In genomic region chr16:23103038-23103745, GRCm38 (mm10) we compare ENCODE assay signal across 8 mouse cellular contexts. TPM values are rescaled to one million over a fixed set of nuclear protein-coding genes. Genes with fewer than 3 reads are reported as not detected.
DNase-seq lines count a peak whose midpoint lies in the region; ATAC-seq and TF ChIP-seq lines count a peak whose summit lies in the region.

No protein-coding gene starts in this region.

- H3K36me3 ChIP-seq in heart, embryonic 11.5 days (ENCODE audit: control insufficient read depth, insufficient read depth, low read length), result no peaks in the 10 kb centered on the region
- no peaks in the 10 kb centered on the region for H3K36me3 ChIP-seq in embryonic facial prominence, embryonic 15.5 days
- no peaks in the 10 kb centered on the region for H3K36me3 ChIP-seq in intestine, embryonic 16.5 days (ENCODE audit: control insufficient read depth, insufficient read depth, low read length)
- no peaks in the 10 kb centered on the region for H3K36me3 ChIP-seq in midbrain, embryonic 14.5 days (ENCODE audit: control insufficient read depth, insufficient read depth, low read length)

- H3K4me2 ChIP-seq in heart, embryonic 11.5 days, result peak overlapping the region; percentile 74
- H3K4me2 ChIP-seq in embryonic facial prominence, embryonic 15.5 days (replicated peaks), result peak overlapping the region; percentile 48
- peak overlapping the region; percentile 59 for H3K4me2 ChIP-seq in intestine, embryonic 16.5 days (ENCODE audit: low read depth, low read length)
- peak overlapping the region; percentile 37 for H3K4me2 ChIP-seq in midbrain, embryonic 14.5 days (ENCODE audit: low read length)

- H3K4me3 ChIP-seq in heart, embryonic 11.5 days (ENCODE audit: low read depth, low read length), result peak overlapping the region; percentile 54
- peak overlapping the region; percentile 25 for H3K4me3 ChIP-seq in embryonic facial prominence, embryonic 15.5 days (replicated peaks)
- H3K4me3 ChIP-seq in intestine, embryonic 16.5 days (ENCODE audit: low read length), result peak overlapping the region; percentile 38
- no peak overlapping the region for H3K4me3 ChIP-seq in midbrain, embryonic 14.5 days (replicated peaks; ENCODE audit: low read depth, low read length)
- no peak overlapping the region for H3K4me3 ChIP-seq in left cerebral cortex, adult 2 months

- H3K9me3 ChIP-seq in heart, embryonic 11.5 days (replicated peaks; ENCODE audit: control insufficient read depth, low read length), result no peaks in the 10 kb centered on the region
- no peaks in the 10 kb centered on the region for H3K9me3 ChIP-seq in embryonic facial prominence, embryonic 15.5 days (replicated peaks)
- no peaks in the 10 kb centered on the region for H3K9me3 ChIP-seq in intestine, embryonic 16.5 days (ENCODE audit: control insufficient read depth, low read length)
- no peaks in the 10 kb centered on the region for H3K9me3 ChIP-seq in midbrain, embryonic 14.5 days (ENCODE audit: control insufficient read depth, low read length)

- intact Hi-C loops in heart, postnatal 25 days (cut with DNase I), result no loop called here
- intact Hi-C loops in left cerebral cortex, adult 2 months (cut with DNase I), result no loop called here

- H3K27ac ChIP-seq in heart, embryonic 11.5 days (ENCODE audit: low read depth, low read length), result 0 out of 2 replicates have a peak overlapping the region, but pooled peaks have one; percentile 46
- no peak overlapping the region for H3K27ac ChIP-seq in embryonic facial prominence, embryonic 15.5 days (replicated peaks)
- H3K27ac ChIP-seq in intestine, embryonic 16.5 days (ENCODE audit: low read length), result peak overlapping the region; percentile 49
- H3K27ac ChIP-seq in midbrain, embryonic 14.5 days (replicated peaks; ENCODE audit: low read depth, low read length), result no peak overlapping the region
- no peak overlapping the region for H3K27ac ChIP-seq in left cerebral cortex, adult 2 months

- no peaks in the 10 kb centered on the region for H3K27me3 ChIP-seq in heart, embryonic 11.5 days (ENCODE audit: control insufficient read depth, insufficient read depth, low read length)
- H3K27me3 ChIP-seq in embryonic facial prominence, embryonic 15.5 days, result no peaks in the 10 kb centered on the region
- H3K27me3 ChIP-seq in intestine, embryonic 16.5 days (replicated peaks; ENCODE audit: control insufficient read depth, insufficient read depth, low read length), result no peaks in the 10 kb centered on the region
- no peaks in the 10 kb centered on the region for H3K27me3 ChIP-seq in midbrain, embryonic 14.5 days (ENCODE audit: control insufficient read depth, insufficient read depth, low read length)

- H3K9ac ChIP-seq in heart, embryonic 11.5 days (ENCODE audit: low read depth, low read length), result peak overlapping the region; percentile 75
- no peak overlapping the region for H3K9ac ChIP-seq in embryonic facial prominence, embryonic 15.5 days
- peak overlapping the region; percentile 62 for H3K9ac ChIP-seq in intestine, embryonic 16.5 days (ENCODE audit: low read depth, low read length)
- H3K9ac ChIP-seq in midbrain, embryonic 14.5 days (replicated peaks; ENCODE audit: low read length), result no peak overlapping the region

- ATAC-seq in heart, embryonic 11.5 days (replicated peaks; ENCODE audit: insufficient number of reproducible peaks, low FRiP score, low TSS enrichment), result no peak
- no peak for ATAC-seq in embryonic facial prominence, embryonic 15.5 days (ENCODE audit: insufficient number of reproducible peaks, low FRiP score, low TSS enrichment, low read depth)
- ATAC-seq in intestine, embryonic 16.5 days, result no peak
- ATAC-seq in midbrain, embryonic 14.5 days (ENCODE audit: low FRiP score, low TSS enrichment), result no peak

- 30% methylated on average over 17 of the region's 17 CpGs for WGBS in heart, embryonic 11.5 days (ENCODE audit: insufficient replicate concordance)
- WGBS in embryonic facial prominence, embryonic 15.5 days, result 37% methylated on average over 17 of the region's 17 CpGs
- WGBS in intestine, embryonic 16.5 days, result 36% methylated on average over 17 of the region's 17 CpGs
- 45% methylated on average over 17 of the region's 17 CpGs for WGBS in midbrain, embryonic 14.5 days

- no peak for DNase-seq in heart, postnatal 25 days (ENCODE audit: low spot score)
- no peak for DNase-seq in midbrain, embryonic 14.5 days
- no peak for DNase-seq in left cerebral cortex, adult 2 months (ENCODE audit: extremely low spot score in 1 of 2, low spot score in 2 of 2)
- DNase-seq in embryo, embryonic 11 days, result no peak
- no peak for DNase-seq in left cerebral cortex, adult 8-10 months (ENCODE audit: low spot score in 2 of 2)

- TF ChIP-seq CTCF in left cerebral cortex, adult 2 months (IDR thresholded peaks at IDR 0.05), result no peak

- peaks cover 14% of the 10 kb centered on the region for H3K4me1 ChIP-seq in heart, embryonic 11.5 days (ENCODE audit: control insufficient read depth, insufficient read depth, low read length)
- peaks cover 8% of the 10 kb centered on the region; the same call in 1 of the 2 replicates for H3K4me1 ChIP-seq in embryonic facial prominence, embryonic 15.5 days
- peaks cover 21% of the 10 kb centered on the region; the same call in 1 of the 2 replicates for H3K4me1 ChIP-seq in intestine, embryonic 16.5 days (ENCODE audit: control insufficient read depth, insufficient read depth, low read length)
- H3K4me1 ChIP-seq in midbrain, embryonic 14.5 days (ENCODE audit: control insufficient read depth, insufficient read depth, low read length), result peaks cover 5% of the 10 kb centered on the region; the same call in 1 of the 2 replicates

RNA-seq across cellular contexts. Expression of gene Eif4a2, which starts 4.1 kb away (rescaled TPM):
- polyA plus RNA-seq in heart, embryonic 11.5 days (2014; fragmentation: Nextera tagmentation; extraction: Ambion mirVana), result 205 and 223 TPM in 2 replicates
- total RNA-seq in heart, postnatal 25 days (2021), result 100 to 1,000 TPM; 300 to 346 TPM
- polyA plus RNA-seq in embryonic facial prominence, embryonic 15.5 days (2015; fragmentation: Nextera tagmentation; extraction: Ambion mirVana), result 231 and 236 TPM in 2 replicates
- 193 TPM in 2 replicates for polyA plus RNA-seq in intestine, embryonic 16.5 days (2015; fragmentation: Nextera tagmentation; extraction: Ambion mirVana)
- polyA plus RNA-seq in midbrain, embryonic 14.5 days (2014; fragmentation: Nextera tagmentation; extraction: Ambion mirVana), result 337 and 373 TPM in 2 replicates
- total RNA-seq in left cerebral cortex, adult 2 months (2021), result 100 to 1,000 TPM; 838 to 905 TPM
- total RNA-seq in left cerebral cortex, adult 8-10 months (2022), result 100 to 1,000 TPM; 839 to 960 (median 920) TPM

RNA-seq across cellular contexts. Expression of gene Rfc4, which starts 24.3 kb away (rescaled TPM):
- 106 and 117 TPM in 2 replicates for polyA plus RNA-seq in heart, embryonic 11.5 days (2014; fragmentation: Nextera tagmentation; extraction: Ambion mirVana)
- 1 to 10 TPM; 6.6 to 6.8 TPM for total RNA-seq in heart, postnatal 25 days (2021)
- polyA plus RNA-seq in embryonic facial prominence, embryonic 15.5 days (2015; fragmentation: Nextera tagmentation; extraction: Ambion mirVana), result 83.0 and 86.0 TPM in 2 replicates
- 88.3 and 107 TPM in 2 replicates for polyA plus RNA-seq in intestine, embryonic 16.5 days (2015; fragmentation: Nextera tagmentation; extraction: Ambion mirVana)
- polyA plus RNA-seq in midbrain, embryonic 14.5 days (2014; fragmentation: Nextera tagmentation; extraction: Ambion mirVana), result 41.9 and 57.1 TPM in 2 replicates
- 1 to 10 TPM; 4.1 to 6.6 TPM for total RNA-seq in left cerebral cortex, adult 2 months (2021)
- total RNA-seq in left cerebral cortex, adult 8-10 months (2022), result 1 to 10 TPM; 3.9 to 6.6 (median 5.4) TPM

RNA-seq across cellular contexts. Expression of gene Adipoq, which starts 43.1 kb away (rescaled TPM):
- polyA plus RNA-seq in heart, embryonic 11.5 days (2014; fragmentation: Nextera tagmentation; extraction: Ambion mirVana), result 0.16 TPM in 1 of 2 replicates, not detected in the other
- 10 to 100 TPM in 1 of 2 experiments, 1 to 10 TPM in 1; 3.0 to 11.3 TPM for total RNA-seq in heart, postnatal 25 days (2021)
- polyA plus RNA-seq in embryonic facial prominence, embryonic 15.5 days (2015; fragmentation: Nextera tagmentation; extraction: Ambion mirVana), result 0.13 and 0.25 TPM in 2 replicates
- polyA plus RNA-seq in intestine, embryonic 16.5 days (2015; fragmentation: Nextera tagmentation; extraction: Ambion mirVana), result not detected in 2 replicates
- polyA plus RNA-seq in midbrain, embryonic 14.5 days (2014; fragmentation: Nextera tagmentation; extraction: Ambion mirVana), result not detected in 2 replicates
- total RNA-seq in left cerebral cortex, adult 2 months (2021), result not detected
- total RNA-seq in left cerebral cortex, adult 8-10 months (2022), result not detected

RNA-seq across cellular contexts. Expression of gene Kng1, which starts 45.5 kb away (rescaled TPM):
- 0.24 and 2.1 TPM in 2 replicates for polyA plus RNA-seq in heart, embryonic 11.5 days (2014; fragmentation: Nextera tagmentation; extraction: Ambion mirVana)
- total RNA-seq in heart, postnatal 25 days (2021), result not detected
- polyA plus RNA-seq in embryonic facial prominence, embryonic 15.5 days (2015; fragmentation: Nextera tagmentation; extraction: Ambion mirVana), result 0.08 and 0.17 TPM in 2 replicates
- 5.4 and 15.1 TPM in 2 replicates for polyA plus RNA-seq in intestine, embryonic 16.5 days (2015; fragmentation: Nextera tagmentation; extraction: Ambion mirVana)
- not detected in 2 replicates for polyA plus RNA-seq in midbrain, embryonic 14.5 days (2014; fragmentation: Nextera tagmentation; extraction: Ambion mirVana)
- total RNA-seq in left cerebral cortex, adult 2 months (2021), result not detected
- not detected for total RNA-seq in left cerebral cortex, adult 8-10 months (2022)

Comparison
In these comparisons a context has a peak if more than half of its experiments do, and no peak if none do; other contexts are left out.
1. H3K27ac ChIP-seq: peak in heart, embryonic 11.5 days (single experiment) and intestine, embryonic 16.5 days (single experiment); none in embryonic facial prominence, embryonic 15.5 days (single experiment), midbrain, embryonic 14.5 days (single experiment) and left cerebral cortex, adult 2 months (single experiment).
2. H3K4me3 ChIP-seq: peak in heart, embryonic 11.5 days (single experiment), embryonic facial prominence, embryonic 15.5 days (single experiment) and intestine, embryonic 16.5 days (single experiment); none in midbrain, embryonic 14.5 days (single experiment) and left cerebral cortex, adult 2 months (single experiment).
3. H3K9ac ChIP-seq: peak in heart, embryonic 11.5 days (single experiment) and intestine, embryonic 16.5 days (single experiment); none in embryonic facial prominence, embryonic 15.5 days (single experiment) and midbrain, embryonic 14.5 days (single experiment).
4. Peak in every context shown above with its lines, with median percentiles within 50 percentile points of each other: H3K4me2 ChIP-seq.